Mouse (Mus musculus) kidney, embryonic 15.5 days (tissue): Measurements from ENCODE around the gene Zmiz1. TPM values are rescaled to one million over a fixed set of nuclear protein-coding genes. Genes with fewer than 3 reads are reported as not detected.
A peak's percentile ranks its signal among the peaks of the same experiment; 100 is the strongest.

Source experiments
- ATAC-seq: fragments of 200-750 bp; cut with Nextera tagmentation; replicated peaks from 2 replicates; pipeline ENCODE4 v1.8.0; 2017; ENCODE audit warnings: moderate TSS enrichment; ENCODE audit not compliant: low FRiP score
- H3K27ac ChIP-seq: fragments of 300-500 bp; sonication (generic); 2 replicates; pipeline ENCODE4 v1.5.1; 2015; ENCODE audit warnings: mild to moderate bottlenecking, inconsistent platforms
- H3K27me3 ChIP-seq: fragments of 300-500 bp; sonication (generic); 2 replicates; pipeline ENCODE4 v1.6.1; 2015; ENCODE audit warnings: inconsistent platforms
- H3K36me3 ChIP-seq: fragments of 300-500 bp; sonication (generic); 2 replicates; pipeline ENCODE4 v1.6.1; 2015; ENCODE audit warnings: inconsistent platforms
- H3K4me1 ChIP-seq: fragments of 300-500 bp; sonication (generic); 2 replicates; pipeline ENCODE4 v1.6.1; 2015; ENCODE audit warnings: inconsistent platforms
- H3K4me2 ChIP-seq: fragments of 300-500 bp; sonication (generic); 2 replicates; pipeline ENCODE4 v1.6.1; 2015; ENCODE audit warnings: moderate library complexity, mild to moderate bottlenecking, inconsistent platforms
- H3K4me3 ChIP-seq: fragments of 300-500 bp; sonication (generic); replicated peaks from 2 replicates; pipeline ENCODE4 v1.5.1; 2015; ENCODE audit warnings: mild to moderate bottlenecking, inconsistent platforms
- H3K9ac ChIP-seq: fragments of 300-500 bp; sonication (generic); 2 replicates; pipeline ENCODE4 v1.6.1; 2015; ENCODE audit warnings: mild to moderate bottlenecking, inconsistent platforms
- H3K9me3 ChIP-seq: fragments of 300-500 bp; sonication (generic); replicated peaks from 2 replicates; pipeline ENCODE4 v1.6.1; 2016; ENCODE audit warnings: inconsistent platforms
- WGBS: fragments of 180-500 bp; shearing (Covaris S2); methylation state at CpG from one replicate; pipeline ENCODE4 v1.1.7; 2015; ENCODE audit warnings: mixed read lengths; 5-methylcytosine and 5-hydroxymethylcytosine counted together
- polyA plus RNA-seq: library from polyadenylated mRNA; unstranded; fragments of >200 nt; fragmentation: Nextera tagmentation; extraction: Ambion mirVana; gene quantifications from 2 replicates; pipeline ENCODE4 v1.2.1, GENCODE M21; 2015

The Zmiz1 gene
- polyA plus RNA-seq, 1 experiment from 2014 or later: 47.3 TPM

DNA sequence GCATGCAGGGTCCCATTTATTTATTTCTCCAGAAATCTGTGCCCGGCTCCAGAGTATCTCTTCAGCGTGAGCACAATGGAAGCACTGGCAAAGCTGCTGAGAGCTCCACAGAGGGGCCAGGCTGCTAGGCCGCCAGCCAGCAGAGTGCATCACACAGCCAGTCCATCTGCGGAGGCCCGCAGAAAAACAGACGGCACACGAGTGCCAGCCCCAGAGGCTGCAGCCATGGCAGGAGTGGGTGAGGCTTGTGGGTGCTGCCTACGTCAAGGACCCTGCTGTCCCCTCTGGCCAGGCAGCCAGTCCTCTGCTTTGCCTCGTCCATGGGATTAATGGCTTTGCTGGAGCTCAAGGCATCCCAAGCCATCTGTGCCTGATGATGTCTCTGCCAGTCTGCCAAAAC, 19.8 kb downstream of the Zmiz1 start:
- WGBS: 76% methylated on average over 9 of the region's 9 CpGs
- no peak overlapping the region for H3K4me3 ChIP-seq
- no peaks in the 10 kb centered on the region for H3K9me3 ChIP-seq
- no peaks in the 10 kb centered on the region for H3K27me3 ChIP-seq
- ATAC-seq: no peak
- peaks cover 99% of the 10 kb centered on the region for H3K4me1 ChIP-seq
- no peak overlapping the region for H3K9ac ChIP-seq
- H3K4me2 ChIP-seq: no peak overlapping the region
- H3K27ac ChIP-seq: 0 out of 2 replicates have a peak overlapping the region, but pooled peaks have one; percentile 4
- peaks cover 11% of the 10 kb centered on the region; the same call in 1 of the 2 replicates for H3K36me3 ChIP-seq

DNA sequence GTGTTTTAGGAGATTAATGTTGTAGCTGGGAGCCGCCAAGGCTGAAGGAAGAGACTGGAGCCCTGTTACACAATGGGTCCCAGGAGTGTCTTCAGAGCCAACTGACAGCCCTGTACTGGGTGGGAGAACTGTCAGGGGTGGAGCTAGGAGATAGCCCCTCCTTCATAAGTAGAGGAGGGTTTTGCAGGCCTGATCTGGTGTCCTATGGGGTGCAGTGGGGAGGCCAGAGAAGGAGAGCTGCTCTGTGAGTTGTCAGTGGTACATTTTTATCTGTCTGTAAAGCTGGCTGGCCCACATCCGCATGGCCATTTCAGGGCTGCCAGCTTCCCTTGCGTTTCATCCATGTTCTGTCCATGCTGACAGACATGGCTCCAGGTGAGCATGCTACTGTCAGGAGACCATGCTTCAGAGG, 20.9 kb downstream of the Zmiz1 start:
- 72% methylated on average over 3 of the region's 3 CpGs for WGBS
- ATAC-seq: peak; percentile 49
- Histone ChIP-seq H3K4me1 (peaks cover 99% of the 10 kb centered on the region), H3K36me3 (peaks cover 11% of the 10 kb centered on the region; the same call in 1 of the 2 replicates), H3K4me3 (no peak overlapping the region), H3K9me3 (no peaks in the 10 kb centered on the region), H3K27me3 (no peaks in the 10 kb centered on the region), H3K27ac (peak overlapping the region; percentile 86), H3K4me2 (no peak overlapping the region), H3K9ac (no peak overlapping the region)

DNA sequence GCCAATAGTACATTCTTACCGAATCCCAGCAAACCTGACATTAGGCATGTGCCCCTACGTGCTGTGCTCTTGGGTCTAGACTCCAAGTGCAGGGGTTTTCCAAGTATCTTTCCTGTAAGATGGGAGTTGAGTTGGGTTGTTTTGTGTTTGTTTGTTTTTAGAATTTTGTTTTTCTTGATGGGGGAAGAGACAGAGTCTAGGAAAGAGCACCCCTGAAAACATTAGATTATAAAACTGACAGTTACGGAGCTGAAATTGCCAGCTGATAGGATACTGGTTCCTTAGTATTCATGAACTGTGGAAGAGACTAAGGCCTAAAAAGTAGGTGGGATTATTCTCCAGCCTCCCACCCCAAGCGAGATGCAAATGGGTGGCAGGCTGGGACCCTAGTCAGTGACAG, 21.5 kb downstream of the Zmiz1 start:
- H3K9ac ChIP-seq: no peak overlapping the region
- H3K9me3 ChIP-seq: no peaks in the 10 kb centered on the region
- peaks cover 99% of the 10 kb centered on the region for H3K4me1 ChIP-seq
- H3K4me2 ChIP-seq: no peak overlapping the region
- ATAC-seq: no peak
- H3K27ac ChIP-seq: peak overlapping the region; percentile 86
- peaks cover 11% of the 10 kb centered on the region; the same call in 1 of the 2 replicates for H3K36me3 ChIP-seq
- WGBS: 79% methylated on average over 4 of the region's 4 CpGs
- H3K4me3 ChIP-seq: no peak overlapping the region
- no peaks in the 10 kb centered on the region for H3K27me3 ChIP-seq

DNA sequence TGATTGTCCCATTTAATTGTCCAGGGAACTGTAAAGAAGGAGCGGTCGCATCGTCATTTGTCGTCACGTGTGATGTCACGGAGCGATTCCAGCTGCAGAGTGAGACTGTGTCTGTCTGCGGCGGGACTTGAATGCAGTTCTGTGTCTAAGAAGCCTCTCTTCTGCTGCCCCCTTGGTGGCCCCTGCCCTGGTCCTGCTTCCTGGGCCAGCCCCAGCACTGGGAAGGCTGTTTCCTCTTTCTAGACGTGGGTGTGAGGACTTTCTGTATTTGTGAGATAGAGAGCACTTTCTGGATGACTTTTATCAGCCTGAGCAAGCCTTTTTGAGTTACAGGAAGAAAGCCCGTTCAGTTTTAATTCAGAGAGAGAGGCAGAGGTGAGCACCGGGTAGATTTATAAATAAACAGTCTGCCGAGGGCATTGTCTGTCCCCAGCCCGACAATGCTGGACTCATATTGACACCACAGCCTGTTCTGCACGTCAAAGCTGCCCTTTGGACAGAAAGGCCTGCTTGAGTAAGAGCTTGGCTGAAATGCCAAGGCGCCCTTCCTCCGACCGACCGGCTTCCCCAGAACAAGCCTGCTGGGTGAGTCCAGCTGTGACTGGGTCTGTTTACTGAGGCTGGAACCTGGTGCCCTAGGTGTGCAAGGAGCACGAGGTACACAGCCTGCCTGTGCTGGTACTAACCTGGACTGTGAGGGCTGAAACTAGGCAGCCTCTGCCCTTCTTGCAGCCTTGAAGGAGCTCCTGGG, 22.1 kb downstream of the Zmiz1 start:
- Histone ChIP-seq H3K4me2 (0 out of 2 replicates have a peak overlapping the region, but pooled peaks have one; percentile 13), H3K27ac (peak overlapping the region; percentile 86), H3K9ac (no peak overlapping the region), H3K9me3 (no peaks in the 10 kb centered on the region), H3K27me3 (no peaks in the 10 kb centered on the region), H3K4me1 (peaks cover 98% of the 10 kb centered on the region), H3K4me3 (no peak overlapping the region), H3K36me3 (peaks cover 11% of the 10 kb centered on the region; the same call in 1 of the 2 replicates)
- ATAC-seq: peak; percentile 58; the same call in 1 of the 2 replicates
- 46% methylated on average over 20 of the region's 20 CpGs for WGBS

DNA sequence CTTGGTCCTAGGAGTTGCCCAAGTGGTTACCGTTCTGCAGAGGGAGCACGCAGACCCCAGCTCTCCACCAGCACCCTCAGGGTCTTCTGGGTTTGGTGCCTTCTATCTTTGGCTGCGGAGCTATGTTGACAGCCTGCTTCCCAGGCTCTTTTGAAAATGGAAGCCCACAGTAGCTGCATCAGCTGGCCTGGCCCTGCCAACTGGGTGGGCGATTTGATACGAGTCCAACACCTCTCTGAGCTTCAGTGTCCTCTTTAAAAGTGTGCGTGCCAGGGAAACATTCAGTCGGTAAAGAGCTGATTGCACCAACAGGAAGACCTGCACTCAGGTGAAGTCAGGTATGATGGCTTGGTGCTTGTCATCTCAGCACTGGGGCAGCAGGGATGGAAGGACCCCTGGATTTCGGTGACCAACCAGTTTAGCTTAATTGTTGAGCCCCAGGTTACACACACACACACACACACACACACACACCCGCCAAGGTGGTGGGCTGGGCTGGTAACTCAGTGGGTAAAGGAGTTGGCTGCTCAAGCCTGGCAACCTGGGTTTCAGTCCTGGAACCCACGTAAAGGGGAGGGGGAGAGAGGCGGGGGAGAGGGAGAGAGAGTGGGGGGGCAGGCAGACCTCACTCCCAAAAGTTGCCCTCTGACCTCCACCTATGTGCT, 22.8 kb downstream of the Zmiz1 start:
- H3K27me3 ChIP-seq: no peaks in the 10 kb centered on the region
- H3K4me1 ChIP-seq: peaks cover 98% of the 10 kb centered on the region
- H3K9ac ChIP-seq: no peak overlapping the region
- H3K9me3 ChIP-seq: no peaks in the 10 kb centered on the region
- H3K27ac ChIP-seq: peak overlapping the region; percentile 86
- no peak overlapping the region for H3K4me2 ChIP-seq
- 76% methylated on average over 11 of the region's 11 CpGs for WGBS
- no peak overlapping the region for H3K4me3 ChIP-seq
- peaks cover 11% of the 10 kb centered on the region; the same call in 1 of the 2 replicates for H3K36me3 ChIP-seq
- ATAC-seq: no peak

DNA sequence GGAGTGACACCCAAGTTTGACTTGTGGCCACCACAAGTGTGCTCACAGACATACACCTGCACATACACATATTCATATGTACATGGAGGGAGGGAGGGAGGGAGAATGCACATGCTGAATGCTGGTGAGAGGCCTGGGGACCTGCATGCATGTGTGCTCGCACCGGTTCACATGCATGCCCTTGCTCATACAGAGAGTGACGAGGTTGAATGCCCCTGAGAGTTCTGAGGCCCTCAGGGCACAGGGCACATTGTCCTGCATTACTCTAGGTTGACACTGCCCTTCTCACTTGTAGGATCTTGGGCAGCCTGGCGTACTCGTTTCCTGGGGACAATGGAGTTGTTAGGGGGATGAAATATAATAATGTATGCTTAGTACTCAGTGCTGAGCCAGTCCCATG, 23.4 kb downstream of the Zmiz1 start:
- H3K27ac ChIP-seq: 0 out of 2 replicates have a peak overlapping the region, but pooled peaks have one; percentile 86
- H3K4me2 ChIP-seq: no peak overlapping the region
- H3K4me1 ChIP-seq: peaks cover 98% of the 10 kb centered on the region
- WGBS: 40% methylated on average over 5 of the region's 5 CpGs
- H3K9ac ChIP-seq: no peak overlapping the region
- no peaks in the 10 kb centered on the region for H3K27me3 ChIP-seq
- H3K36me3 ChIP-seq: peaks cover 11% of the 10 kb centered on the region; the same call in 1 of the 2 replicates
- H3K9me3 ChIP-seq: no peaks in the 10 kb centered on the region
- no peak overlapping the region for H3K4me3 ChIP-seq
- ATAC-seq: no peak

DNA sequence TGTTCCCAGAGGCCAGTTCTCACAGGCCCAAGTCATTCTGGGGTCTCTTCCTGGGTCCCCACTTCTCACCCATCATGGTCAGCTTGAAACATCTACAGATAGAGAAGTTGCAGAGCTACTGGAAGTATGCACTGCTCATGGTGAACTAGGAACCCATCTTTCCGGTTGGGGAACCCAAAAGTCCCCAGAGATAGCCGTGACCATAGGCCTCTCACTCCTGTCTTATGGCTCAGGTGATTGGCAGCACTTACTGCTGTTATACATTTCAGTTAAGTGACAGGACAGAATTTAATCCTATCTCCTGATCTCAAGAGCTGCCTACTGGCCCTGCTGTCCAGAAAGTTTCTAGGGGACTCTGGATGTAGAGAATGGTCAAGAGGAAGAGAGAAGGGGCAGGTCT, 24.3 kb downstream of the Zmiz1 start:
- Histone ChIP-seq H3K9me3 (no peaks in the 10 kb centered on the region), H3K27ac (0 out of 2 replicates have a peak overlapping the region, but pooled peaks have one; percentile 25), H3K36me3 (peaks cover 9% of the 10 kb centered on the region; the same call in 1 of the 2 replicates), H3K4me3 (no peak overlapping the region), H3K9ac (no peak overlapping the region), H3K4me1 (peaks cover 99% of the 10 kb centered on the region), H3K27me3 (no peaks in the 10 kb centered on the region), H3K4me2 (no peak overlapping the region)
- WGBS: 91% methylated on average over 2 of the region's 2 CpGs
- ATAC-seq: no peak

DNA sequence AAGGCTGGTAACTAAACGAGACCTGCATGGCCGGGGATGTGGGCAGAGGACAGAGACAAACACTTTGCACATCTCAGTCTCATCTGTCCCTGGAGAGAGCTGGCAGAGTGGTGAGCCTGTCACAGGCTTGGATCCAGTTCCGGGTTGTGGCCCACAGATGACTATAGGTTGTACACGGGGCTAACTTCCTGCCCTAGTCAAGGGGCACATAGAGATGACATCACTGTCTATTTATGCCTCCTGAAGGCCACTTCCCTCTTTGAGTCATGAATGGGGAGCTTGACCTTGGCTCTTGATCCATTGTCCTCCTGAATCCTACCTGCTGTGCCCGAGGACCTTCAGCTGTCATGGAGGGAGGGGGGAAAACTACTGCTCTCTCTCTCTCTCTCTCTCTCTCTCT, 25.1 kb downstream of the Zmiz1 start:
- no peak overlapping the region for H3K4me2 ChIP-seq
- H3K4me1 ChIP-seq: peaks cover 99% of the 10 kb centered on the region
- no peak for ATAC-seq
- H3K36me3 ChIP-seq: peaks cover 3% of the 10 kb centered on the region; the same call in 1 of the 2 replicates
- H3K9ac ChIP-seq: no peak overlapping the region
- no peak overlapping the region for H3K27ac ChIP-seq
- H3K4me3 ChIP-seq: no peak overlapping the region
- no peaks in the 10 kb centered on the region for H3K9me3 ChIP-seq
- WGBS: 45% methylated on average over 5 of the region's 5 CpGs
- no peaks in the 10 kb centered on the region for H3K27me3 ChIP-seq

DNA sequence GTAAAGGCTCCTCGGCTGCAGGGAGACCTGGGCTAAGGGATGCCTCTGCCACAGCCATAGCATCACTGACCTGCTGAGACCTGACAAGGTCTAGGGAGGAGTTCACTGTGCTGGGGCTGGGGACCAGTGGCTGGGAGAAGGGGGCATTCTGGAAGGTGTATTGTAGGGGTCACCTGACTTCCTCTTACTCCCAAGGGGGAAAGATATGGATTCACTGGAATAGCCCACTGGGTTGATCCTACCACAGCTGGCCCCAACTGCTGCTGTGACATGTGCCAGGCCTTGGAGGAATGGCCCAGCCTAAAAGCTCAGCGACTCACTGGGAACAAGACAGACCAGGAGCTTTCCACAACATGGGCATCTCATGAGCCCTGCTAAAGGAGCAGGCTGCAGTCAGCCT, 27.2 kb downstream of the Zmiz1 start:
- Histone ChIP-seq H3K4me3 (no peak overlapping the region), H3K27me3 (no peaks in the 10 kb centered on the region), H3K4me2 (no peak overlapping the region), H3K27ac (no peak overlapping the region), H3K4me1 (peaks cover 99% of the 10 kb centered on the region), H3K9ac (no peak overlapping the region), H3K9me3 (no peaks in the 10 kb centered on the region), H3K36me3 (peaks cover 3% of the 10 kb centered on the region; the same call in 1 of the 2 replicates)
- WGBS: 80% methylated on average over 2 of the region's 2 CpGs
- ATAC-seq: no peak

DNA sequence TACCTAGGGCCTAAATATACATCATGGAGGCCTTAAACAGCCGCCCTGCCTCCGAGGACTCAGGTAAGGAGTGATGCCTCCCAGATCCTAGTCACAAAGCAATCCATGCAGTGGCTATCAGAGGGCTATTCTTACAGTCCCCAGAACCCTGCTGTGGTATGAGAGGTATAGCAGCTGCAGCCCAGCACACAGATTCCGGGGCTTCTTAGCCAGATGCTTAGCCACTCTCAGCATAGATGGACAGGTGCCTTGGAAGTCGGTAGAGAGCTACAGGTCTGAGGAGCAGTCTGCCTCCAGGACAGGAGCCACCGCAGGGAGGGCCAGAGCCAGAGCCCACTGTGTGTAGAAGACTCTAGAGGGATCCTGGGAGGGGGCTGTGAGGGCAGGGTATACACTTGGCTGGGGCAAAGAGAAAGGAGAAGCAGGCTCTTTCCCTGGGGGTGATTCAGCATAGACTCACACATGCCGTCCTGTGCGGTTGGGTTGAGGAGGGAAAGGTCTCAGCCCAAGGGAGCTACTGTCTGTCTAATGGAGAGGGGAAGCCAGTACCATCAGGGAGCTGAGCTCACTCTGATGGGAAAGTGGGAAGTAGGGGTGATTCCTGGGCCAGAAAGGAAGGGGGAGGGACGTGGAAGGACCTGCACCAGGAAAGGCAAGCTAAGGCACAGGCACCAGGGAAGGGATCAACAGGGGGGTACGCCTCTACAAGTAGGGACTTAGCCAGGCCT, 27.9 kb downstream of the Zmiz1 start:
- no peaks in the 10 kb centered on the region for H3K9me3 ChIP-seq
- H3K4me3 ChIP-seq: no peak overlapping the region
- peak overlapping the region; percentile 42 for H3K27ac ChIP-seq
- peaks cover 99% of the 10 kb centered on the region for H3K4me1 ChIP-seq
- no peaks in the 10 kb centered on the region; the same call in 1 of the 2 replicates for H3K36me3 ChIP-seq
- no peak overlapping the region for H3K4me2 ChIP-seq
- 0 out of 2 replicates have a peak overlapping the region, but pooled peaks have one; percentile 1 for H3K9ac ChIP-seq
- no peaks in the 10 kb centered on the region for H3K27me3 ChIP-seq
- no peak for ATAC-seq
- 66% methylated on average over 9 of the region's 9 CpGs for WGBS

DNA sequence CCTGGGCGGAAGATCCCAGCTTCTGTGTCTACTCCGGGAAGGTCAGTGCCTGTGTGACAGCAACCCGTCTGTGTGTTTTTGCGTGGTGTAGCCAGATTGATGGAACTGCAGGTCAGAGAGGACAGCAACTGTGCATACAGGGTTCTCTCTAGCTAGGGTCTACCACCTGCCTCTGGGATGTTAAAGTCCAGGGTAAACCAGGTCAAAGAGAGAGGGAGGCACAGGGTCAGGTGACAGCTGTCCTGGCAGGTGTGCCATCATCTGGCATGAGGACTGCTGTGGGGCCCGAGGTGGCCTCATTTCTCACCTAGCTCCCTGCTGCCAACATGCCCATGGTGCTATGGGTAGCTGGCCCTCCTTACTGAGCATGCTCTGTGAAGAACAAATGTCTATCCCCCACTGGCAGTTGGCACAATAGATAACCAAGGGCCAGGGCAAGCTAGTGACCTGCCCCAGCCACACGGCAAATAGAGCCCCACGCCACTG, 28.5 kb downstream of the Zmiz1 start:
- no peak for ATAC-seq
- no peak overlapping the region for H3K4me2 ChIP-seq
- peak overlapping the region; percentile 42 for H3K27ac ChIP-seq
- 53% methylated on average over 7 of the region's 7 CpGs for WGBS
- no peaks in the 10 kb centered on the region for H3K27me3 ChIP-seq
- H3K4me3 ChIP-seq: no peak overlapping the region
- H3K36me3 ChIP-seq: no peaks in the 10 kb centered on the region
- no peaks in the 10 kb centered on the region for H3K9me3 ChIP-seq
- H3K9ac ChIP-seq: 0 out of 2 replicates have a peak overlapping the region, but pooled peaks have one; percentile 1
- H3K4me1 ChIP-seq: peaks cover 99% of the 10 kb centered on the region
